Mouse (Mus musculus): ENCODE results near the gene Brca2. TPM values are rescaled to one million over a fixed set of nuclear protein-coding genes. Genes with fewer than 3 reads are reported as not detected.

Brca2 gene
- total RNA-seq, 2 experiments from 2014 or later: 28.6 to 86.4 TPM

- ATAC-seq (replicated peaks; ENCODE audit: low FRiP score, low TSS enrichment, poor library complexity, severe bottlenecking): no peak
Observed at GRCm38 (mm10) chr5:150561376-150561775, 38.9 kb downstream of the Brca2 start.

GRCm38 (mm10) chr5:150561783-150562182 lies 39.4 kb downstream of the Brca2 start:
- 0 out of 2 replicates have a peak, but pooled peaks have one; percentile 15 for ATAC-seq (replicated peaks; ENCODE audit: low FRiP score, low TSS enrichment, poor library complexity, severe bottlenecking)

- ATAC-seq (replicated peaks; ENCODE audit: low FRiP score, low TSS enrichment, poor library complexity, severe bottlenecking): no peak
Observed at GRCm38 (mm10) chr5:150564426-150564825, 42.0 kb downstream of the Brca2 start.

GRCm38 (mm10) chr5:150566226-150566625 lies 43.8 kb downstream of the Brca2 start:
- ATAC-seq (replicated peaks; ENCODE audit: low FRiP score, low TSS enrichment, poor library complexity, severe bottlenecking): no peak

- no peak for ATAC-seq (replicated peaks; ENCODE audit: low FRiP score, low TSS enrichment, poor library complexity, severe bottlenecking)
Observed at GRCm38 (mm10) chr5:150566971-150567370, 44.5 kb downstream of the Brca2 start.

GRCm38 (mm10) chr5:150570496-150571219 lies 48.2 kb downstream of the Brca2 start:
- no peak for ATAC-seq (replicated peaks; ENCODE audit: low FRiP score, low TSS enrichment, poor library complexity, severe bottlenecking)

- ATAC-seq (replicated peaks; ENCODE audit: low FRiP score, low TSS enrichment, poor library complexity, severe bottlenecking): no peak
Observed at GRCm38 (mm10) chr5:150574403-150574802, 52.0 kb downstream of the Brca2 start.

- no peak for ATAC-seq (replicated peaks; ENCODE audit: low FRiP score, low TSS enrichment, poor library complexity, severe bottlenecking)
Observed at GRCm38 (mm10) chr5:150574885-150575284, 52.5 kb downstream of the Brca2 start.

GRCm38 (mm10) chr5:150576832-150577231 lies 54.4 kb downstream of the Brca2 start:
- no peak for ATAC-seq (replicated peaks; ENCODE audit: low FRiP score, low TSS enrichment, poor library complexity, severe bottlenecking)

- ATAC-seq (replicated peaks; ENCODE audit: low FRiP score, low TSS enrichment, poor library complexity, severe bottlenecking): peak; percentile 80
Observed at GRCm38 (mm10) chr5:150578613-150579171, 56.3 kb downstream of the Brca2 start.

- ATAC-seq (replicated peaks; ENCODE audit: low FRiP score, low TSS enrichment, poor library complexity, severe bottlenecking): no peak
Observed at GRCm38 (mm10) chr5:150581180-150581579, 58.8 kb downstream of the Brca2 start.

GRCm38 (mm10) chr5:150583181-150583580 lies 60.8 kb downstream of the Brca2 start:
- peak; percentile 50 for ATAC-seq (replicated peaks; ENCODE audit: low FRiP score, low TSS enrichment, poor library complexity, severe bottlenecking)

- ATAC-seq (replicated peaks; ENCODE audit: low FRiP score, low TSS enrichment, poor library complexity, severe bottlenecking): no peak
Observed at GRCm38 (mm10) chr5:150583622-150584336, 61.3 kb downstream of the Brca2 start.

GRCm38 (mm10) chr5:150584337-150584729 lies 61.9 kb downstream of the Brca2 start:
- no peak for ATAC-seq (replicated peaks; ENCODE audit: low FRiP score, low TSS enrichment, poor library complexity, severe bottlenecking)

GRCm38 (mm10) chr5:150589945-150590344 lies 67.5 kb downstream of the Brca2 start:
- no peak for ATAC-seq (replicated peaks; ENCODE audit: low FRiP score, low TSS enrichment, poor library complexity, severe bottlenecking)

GRCm38 (mm10) chr5:150592186-150592903 lies 69.9 kb downstream of the Brca2 start:
- no peak for ATAC-seq (replicated peaks; ENCODE audit: low FRiP score, low TSS enrichment, poor library complexity, severe bottlenecking)

- peak; percentile 77 for ATAC-seq (replicated peaks; ENCODE audit: low FRiP score, low TSS enrichment, poor library complexity, severe bottlenecking)
Observed at GRCm38 (mm10) chr5:150592904-150593755, 70.7 kb downstream of the Brca2 start.

GRCm38 (mm10) chr5:150593756-150594648 lies 71.6 kb downstream of the Brca2 start:
- ATAC-seq (replicated peaks; ENCODE audit: low FRiP score, low TSS enrichment, poor library complexity, severe bottlenecking): no peak

All from megakaryocyte-erythroid progenitor cell, adult 5-6 weeks (primary cell).